Mouse (Mus musculus) cortical plate, adult 2 months (tissue): ENCODE data around the gene Nemf.

Source experiments
- CTCF ChIP-seq: fragments of 200-500 bp; IDR thresholded peaks from 2 replicates; pipeline ENCODE4 v1.5.1; 2011; ENCODE audit warnings: mild to moderate bottlenecking, control low read depth, low read length; ENCODE audit not compliant: insufficient read depth; ENCODE audit errors: extremely low read depth
- POLR2A ChIP-seq: fragments of 200-500 bp; IDR thresholded peaks from 2 replicates; pipeline ENCODE4 v1.6.1; 2011; ENCODE audit warnings: mild to moderate bottlenecking, low read length, control low read depth; ENCODE audit not compliant: insufficient read depth; ENCODE audit errors: extremely low read depth

DNA sequence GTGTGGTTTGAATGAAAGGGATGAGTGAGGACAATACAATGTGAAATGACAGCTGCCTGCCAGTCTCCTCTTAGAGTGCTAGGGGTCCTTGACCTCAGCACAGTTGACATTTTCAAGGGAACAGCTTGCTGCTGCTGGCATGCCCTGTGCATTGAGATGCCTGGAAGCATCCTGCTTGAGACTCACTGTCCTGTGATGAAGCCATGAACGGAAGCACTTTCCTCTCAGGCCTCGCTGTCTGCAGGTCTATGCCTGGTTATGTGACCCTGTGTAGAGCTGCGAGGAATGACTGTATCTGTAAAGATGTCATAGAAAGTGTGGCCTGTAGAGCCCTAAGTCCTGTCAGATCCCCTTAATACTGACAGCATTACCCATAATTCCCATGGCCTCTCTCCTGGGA, 91.9 kb downstream of the Nemf start:
- TF ChIP-seq CTCF (no peak), POLR2A (no peak)
